Mouse (Mus musculus): ENCODE results near the gene Gm49342.
"Not testable (repeated sequence)": the region's sequence is repeated elsewhere in the genome, so short reads cannot be mapped to it uniquely, and the experiment has no call there.

Gene Gm49342

GRCm38 (mm10) chr14:50943932-50944667, at the start of gene Gm49342:
TSS of gene Gm49342 (plus strand) at chr14:50944517.
- peak; percentile 93 for DNase-seq (ENCODE audit: low spot score)

DNA sequence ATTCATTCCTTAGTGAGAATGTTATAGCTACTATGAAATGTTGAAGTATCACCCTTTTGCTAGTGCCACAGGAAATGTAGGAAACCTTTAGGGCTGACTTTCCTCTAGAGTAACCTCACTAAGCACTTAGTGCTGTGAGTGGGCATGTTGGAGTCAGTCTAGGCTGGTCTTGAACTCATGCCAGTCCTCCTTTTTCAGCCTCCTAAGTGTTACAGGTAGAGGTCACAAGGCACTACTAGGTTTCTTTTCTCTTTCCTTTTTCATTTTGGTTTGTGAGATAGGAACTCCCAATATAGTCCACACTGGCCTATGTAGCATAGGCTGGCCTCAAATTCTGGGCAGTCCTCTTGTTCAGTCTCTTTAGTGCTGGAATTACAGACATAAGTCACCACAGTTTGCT, 48.9 kb upstream of the Gm49342 start:
- DNase-seq (ENCODE audit: low spot score), result no peak

- DNase-seq (ENCODE audit: low spot score), result no peak
Measured at GRCm38 (mm10) chr14:50895985-50896746, 48.2 kb upstream of the Gm49342 start.

DNA sequence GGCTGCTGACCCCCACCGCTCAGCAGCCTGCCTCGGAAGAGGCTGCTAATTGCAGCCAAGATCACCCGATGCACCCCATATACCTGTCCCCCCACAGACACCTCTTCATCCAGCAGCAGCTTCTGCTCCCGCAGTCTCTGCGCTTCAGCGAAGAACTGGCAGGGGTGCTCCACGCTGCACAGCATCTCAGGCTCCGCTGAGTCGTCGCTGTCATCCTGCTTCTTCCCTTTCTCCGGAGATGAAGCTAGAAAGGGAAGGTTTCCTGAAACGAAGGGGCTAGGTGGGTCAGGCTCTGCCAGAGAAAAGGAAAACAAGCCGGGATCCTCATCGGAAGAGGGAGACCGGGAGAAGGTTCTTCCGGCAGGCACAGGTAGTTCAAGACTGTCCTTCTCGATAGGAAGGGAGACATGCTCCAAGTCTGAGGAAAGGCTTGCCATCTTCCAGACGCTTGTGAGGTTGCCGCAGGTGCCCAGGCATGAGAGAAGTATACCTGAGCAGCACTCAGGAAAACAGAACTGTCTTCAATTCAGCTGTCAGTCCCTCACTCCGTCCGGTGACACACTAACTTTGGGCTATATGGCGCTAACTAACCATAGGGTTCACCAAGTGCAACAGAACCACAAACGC, 47.5 kb upstream of the Gm49342 start:
- DNase-seq (ENCODE audit: low spot score), result no peak

DNA sequence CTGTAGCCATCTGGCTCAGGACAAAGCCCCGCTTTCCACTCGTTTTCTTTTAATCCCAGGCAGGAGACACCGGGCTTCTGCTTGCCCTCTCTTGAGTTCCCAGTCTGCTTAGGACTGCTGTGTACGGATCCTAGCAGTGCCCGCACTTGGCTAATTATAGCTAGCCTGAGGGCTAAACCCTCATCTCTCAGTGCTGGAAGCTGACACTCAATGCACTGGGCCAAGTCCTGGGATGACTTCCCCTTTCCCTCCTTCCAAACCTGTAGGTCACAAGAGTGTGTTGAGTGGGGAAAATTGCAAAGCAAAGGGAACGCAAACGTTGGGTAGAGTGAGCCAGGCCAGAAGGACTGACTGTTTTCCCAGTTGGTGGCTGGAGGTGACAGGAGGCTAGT, 46.9 kb upstream of the Gm49342 start, which contains the start of gene Klhl33:
Gene Klhl33 (minus strand): TSS at position 134 of the 392 bp plus-strand sequence.
- no peak for DNase-seq (ENCODE audit: low spot score)

DNA sequence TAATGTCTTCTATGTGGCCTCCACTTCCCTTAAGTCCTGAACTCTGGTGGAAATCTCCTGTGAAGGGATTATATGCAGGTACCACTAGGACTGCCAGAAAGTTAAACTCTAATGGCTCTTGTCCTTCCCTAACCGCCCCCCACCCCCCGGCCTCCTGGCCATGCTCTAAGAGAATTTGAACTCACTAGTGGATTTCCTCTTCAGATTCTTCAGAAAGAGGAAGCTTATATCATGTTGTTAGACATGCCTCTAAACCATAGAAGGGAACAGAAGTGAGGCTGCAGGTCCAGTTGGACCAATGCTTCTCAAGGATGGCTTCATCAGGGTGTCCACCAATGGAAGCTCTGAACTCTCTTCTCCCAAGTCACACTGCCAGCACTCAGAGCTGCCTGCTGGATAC, 46.3 kb upstream of the Gm49342 start:
- not testable (repeated sequence) for DNase-seq (ENCODE audit: low spot score)

GRCm38 (mm10) chr14:50903973-50904827, 40.1 kb upstream of the Gm49342 start:
- no peak for DNase-seq (ENCODE audit: low spot score)

GRCm38 (mm10) chr14:50904828-50905129, 39.5 kb upstream of the Gm49342 start:
- DNase-seq (ENCODE audit: low spot score), result no peak

DNA sequence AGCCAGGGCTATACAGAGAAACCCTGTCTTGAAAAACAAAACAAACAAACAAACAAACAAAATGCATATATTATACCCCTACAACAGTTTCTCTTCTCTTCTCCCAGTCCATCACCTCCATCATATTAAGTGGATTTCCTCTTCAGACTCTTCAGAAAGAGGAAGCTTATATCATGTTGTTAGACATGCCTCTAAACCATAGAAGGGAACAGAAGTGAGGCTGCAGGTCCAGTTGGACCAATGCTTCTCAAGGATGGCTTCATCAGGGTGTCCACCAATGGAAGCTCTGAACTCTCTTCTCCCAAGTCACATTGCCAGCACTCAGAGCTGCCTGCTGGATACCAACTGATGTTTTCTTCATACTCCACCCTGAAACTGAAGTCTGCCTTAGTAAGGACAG, 39.0 kb upstream of the Gm49342 start:
- DNase-seq (ENCODE audit: low spot score), result not testable (repeated sequence)

- DNase-seq (ENCODE audit: low spot score), result no peak
Measured at GRCm38 (mm10) chr14:50908126-50908525, 36.2 kb upstream of the Gm49342 start.

GRCm38 (mm10) chr14:50911356-50911755, 33.0 kb upstream of the Gm49342 start:
- DNase-seq (ENCODE audit: low spot score), result no peak

- DNase-seq (ENCODE audit: low spot score), result not testable (repeated sequence)
Measured at GRCm38 (mm10) chr14:50923437-50923836, 20.9 kb upstream of the Gm49342 start.

GRCm38 (mm10) chr14:50924281-50925064, 19.8 kb upstream of the Gm49342 start, which contains the start of the genes Osgep and Apex1:
TSS of gene Osgep (minus strand) at chr14:50924893.
TSS of gene Apex1 (plus strand) at chr14:50924968.
- DNase-seq (ENCODE audit: low spot score), result peak; percentile 96

DNA sequence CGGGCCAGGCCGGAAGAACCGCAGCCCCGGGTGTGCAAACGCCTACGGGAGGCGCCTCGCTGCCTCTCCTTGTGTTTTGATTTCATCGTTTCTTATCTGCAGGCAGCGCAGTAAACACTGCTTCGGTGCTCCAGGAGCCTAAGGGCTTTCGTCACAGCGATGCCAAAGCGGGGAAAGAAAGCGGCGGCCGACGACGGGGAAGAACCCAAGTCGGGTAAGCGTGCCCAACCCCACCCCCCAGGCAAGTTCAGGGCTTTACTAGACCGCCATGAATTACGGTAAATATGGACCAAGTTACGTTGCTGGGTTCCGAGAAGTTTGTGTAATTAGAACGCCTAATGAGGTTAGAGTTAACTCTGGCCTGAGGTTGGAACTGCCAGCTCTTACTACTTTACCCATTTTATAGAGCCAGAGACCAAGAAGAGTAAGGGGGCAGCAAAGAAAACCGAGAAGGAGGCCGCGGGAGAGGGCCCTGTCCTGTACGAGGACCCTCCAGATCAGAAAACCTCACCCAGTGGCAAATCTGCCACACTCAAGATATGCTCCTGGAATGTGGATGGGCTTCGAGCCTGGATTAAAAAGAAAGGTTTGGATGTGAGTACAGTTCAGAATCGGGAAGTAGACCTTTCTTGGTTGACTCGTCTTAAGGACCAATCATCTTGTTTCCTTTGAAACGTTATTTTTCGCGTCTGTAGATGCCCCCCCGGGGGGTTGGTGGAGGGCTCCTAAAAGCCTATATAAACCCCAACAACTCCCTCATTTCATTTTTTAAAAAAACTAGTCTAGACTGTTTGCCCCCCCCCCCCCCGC, 19.0 kb upstream of the Gm49342 start:
- DNase-seq (ENCODE audit: low spot score), result no peak

DNA sequence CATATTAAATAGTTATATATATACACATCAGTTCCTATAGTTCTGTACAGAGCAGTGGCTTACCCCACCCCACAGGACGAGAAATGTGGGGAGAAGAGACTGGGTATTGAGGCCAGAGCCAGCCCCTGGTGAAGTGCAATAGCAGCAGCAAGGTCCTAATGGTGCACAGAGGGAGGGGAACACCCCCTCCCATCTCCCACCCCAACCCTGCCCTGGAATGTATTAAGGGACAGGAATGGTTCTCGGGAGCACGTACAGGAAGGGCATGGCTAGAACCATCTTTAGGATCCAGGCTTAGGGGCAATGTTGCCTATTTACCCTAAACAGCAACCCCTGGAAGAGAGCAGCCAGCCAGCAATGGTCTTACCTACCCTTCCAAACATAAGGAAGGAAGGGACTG, 17.0 kb upstream of the Gm49342 start:
- DNase-seq (ENCODE audit: low spot score), result no peak

- DNase-seq (ENCODE audit: low spot score), result no peak
Measured at GRCm38 (mm10) chr14:50929951-50930350, 14.4 kb upstream of the Gm49342 start.

DNA sequence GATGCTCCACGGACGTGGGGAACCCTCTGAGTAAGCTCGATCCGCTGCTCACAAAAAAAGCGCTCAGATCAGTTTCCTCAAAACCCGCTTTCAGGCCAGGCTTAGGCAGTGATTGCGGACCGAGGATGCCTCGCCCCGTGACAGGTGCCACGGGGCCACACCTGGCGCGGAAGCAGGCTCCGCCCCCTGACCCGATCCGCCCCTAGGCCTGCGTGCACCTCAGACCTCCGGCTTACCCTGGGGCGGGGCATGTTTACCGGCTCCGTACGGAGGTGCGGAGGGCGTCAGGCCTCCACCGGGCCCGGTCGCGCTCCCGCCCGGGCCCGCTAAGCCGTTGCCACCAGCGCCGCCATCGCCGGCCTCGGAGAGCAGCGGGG, 14.0 kb upstream of the Gm49342 start:
- DNase-seq (ENCODE audit: low spot score), result no peak

- DNase-seq (ENCODE audit: low spot score), result peak; percentile 98
Measured at GRCm38 (mm10) chr14:50930754-50931492, 13.4 kb upstream of the Gm49342 start, which contains the start of the genes Pip4p1 and Pnp. TSS of gene Pip4p1 (minus strand) at chr14:50930856. TSS of gene Pnp (plus strand) at chr14:50931082.

DNA sequence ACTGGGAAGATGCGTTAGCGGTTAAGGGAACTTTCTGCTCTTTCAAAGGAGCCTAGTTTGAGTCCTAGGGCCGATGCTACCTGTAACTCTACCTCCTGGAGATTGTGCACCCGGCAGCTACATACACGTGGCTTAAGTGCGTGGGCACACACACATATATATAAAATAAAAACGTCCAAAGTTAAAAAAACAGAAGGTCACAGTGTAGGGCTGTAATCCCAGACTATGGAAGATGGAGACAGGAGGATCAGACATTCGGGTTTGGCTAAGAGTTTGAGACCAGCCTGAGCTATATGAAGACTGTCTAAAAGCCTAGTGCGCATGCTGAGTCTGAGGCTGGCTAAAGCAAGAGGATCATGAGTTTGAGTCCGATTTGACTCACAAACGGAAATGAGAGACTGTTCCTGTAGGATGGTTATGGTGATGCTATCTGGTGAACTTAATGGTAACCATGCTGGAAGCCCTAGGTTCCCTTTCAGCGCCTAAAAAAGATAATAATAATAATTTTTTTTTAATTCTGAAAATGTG, 12.8 kb upstream of the Gm49342 start:
- no peak for DNase-seq (ENCODE audit: low spot score)
